Mouse (Mus musculus) limb, embryonic 10.5 days (tissue): Measurements from ENCODE around the gene Nmnat2. TPM values are rescaled to one million over a fixed set of nuclear protein-coding genes. Genes with fewer than 3 reads are reported as not detected.

Source experiments
- DNase-seq: peaks from one replicate; pipeline ENCODE4 v3.0.0-alpha.2; 2017; ENCODE audit warnings: low spot score
- H3K27ac ChIP-seq: fragments of 300-500 bp; sonication (generic); 2 replicates; pipeline ENCODE4 v1.5.1; 2016; ENCODE audit warnings: mild to moderate bottlenecking
- H3K27me3 ChIP-seq: fragments of 300-500 bp; sonication (generic); 2 replicates; pipeline ENCODE4 v1.6.1; 2016; ENCODE audit warnings: low read depth, mild to moderate bottlenecking; ENCODE audit not compliant: poor library complexity, severe bottlenecking
- H3K36me3 ChIP-seq: fragments of 300-500 bp; sonication (generic); 2 replicates; pipeline ENCODE4 v1.6.1; 2016; ENCODE audit warnings: mild to moderate bottlenecking, moderate library complexity
- H3K4me1 ChIP-seq: fragments of 300-500 bp; sonication (generic); 2 replicates; pipeline ENCODE4 v1.6.1; 2016
- H3K4me3 ChIP-seq: fragments of 300-500 bp; sonication (generic); 2 replicates; pipeline ENCODE4 v1.5.1; 2016; ENCODE audit warnings: mild to moderate bottlenecking, moderate library complexity
- H3K9me3 ChIP-seq: fragments of 300-500 bp; sonication (generic); replicated peaks from 2 replicates; pipeline ENCODE4 v1.6.1; 2016; ENCODE audit warnings: mild to moderate bottlenecking
- WGBS: fragments of 180-500 bp; shearing (Covaris S2); methylation state at CpG from one replicate; pipeline ENCODE4 v1.1.7; 2016; 5-methylcytosine and 5-hydroxymethylcytosine counted together
- polyA plus RNA-seq: library from polyadenylated mRNA; unstranded; fragments of >200 nt; fragmentation: Nextera tagmentation; extraction: Ambion mirVana; gene quantifications from 2 replicates; pipeline ENCODE4 v1.2.1, GENCODE M21; 2016

The Nmnat2 gene
- polyA plus RNA-seq, 1 experiment from 2014 or later = 0.75 TPM

- H3K36me3 ChIP-seq = no peaks in the 10 kb centered on the region
- DNase-seq = no peak
- H3K4me1 ChIP-seq = 0 out of 2 replicates have a peak, but pooled peaks cover 4% of the 10 kb centered on the region
- 61% methylated on average over 3 of the region's 3 CpGs for WGBS
- no peaks in the 10 kb centered on the region for H3K27me3 ChIP-seq
- H3K4me3 ChIP-seq = no peak overlapping the region
- no peaks in the 10 kb centered on the region for H3K9me3 ChIP-seq
- no peak overlapping the region for H3K27ac ChIP-seq
These were observed 209.0 kb downstream of the Nmnat2 start for GRCm38 (mm10) chr1:153163831-153164230.

- Histone ChIP-seq H3K27me3 (no peaks in the 10 kb centered on the region), H3K27ac (no peak overlapping the region), H3K4me3 (no peak overlapping the region), H3K9me3 (no peaks in the 10 kb centered on the region), H3K4me1 (peaks cover 14% of the 10 kb centered on the region), H3K36me3 (no peaks in the 10 kb centered on the region)
- 91% methylated on average over 5 of the region's 5 CpGs for WGBS
- no peak for DNase-seq
These were observed 213.5 kb downstream of the Nmnat2 start for GRCm38 (mm10) chr1:153168293-153168692.

Other genes starting within 250 kb of the Nmnat2 start
- not detected in 2 replicates for gene Apobec4, start 204.4 kb upstream of the Nmnat2 start, polyA plus RNA-seq
- 38.7 and 44.0 TPM in 2 replicates for gene Rgl1, start 188.6 kb upstream of the Nmnat2 start, polyA plus RNA-seq
- gene Arpc5, start 188.5 kb upstream of the Nmnat2 start, polyA plus RNA-seq = 157 and 165 TPM in 2 replicates
- gene Ncf2, start 154.8 kb upstream of the Nmnat2 start, polyA plus RNA-seq = 2.4 and 2.5 TPM in 2 replicates
- 37.0 and 38.8 TPM in 2 replicates for gene Smg7, start 52.3 kb upstream of the Nmnat2 start, polyA plus RNA-seq
- 3.1 and 3.3 TPM in 2 replicates for gene Lamc2, start 231.5 kb downstream of the Nmnat2 start, polyA plus RNA-seq